Mouse (Mus musculus): ENCODE data around the gene Tubb4b. TPM values are rescaled to one million over a fixed set of nuclear protein-coding genes. Genes with fewer than 3 reads are reported as not detected.
"Not testable (repeated sequence)": the region's sequence is repeated elsewhere in the genome, so short reads cannot be mapped to it uniquely, and the experiment has no call there.

The Tubb4b gene
- 100 to 1,000 TPM; 415 to 455 TPM for total RNA-seq (2021)
- long read RNA-seq, experiment 1, transcript Tubb4b-201 (4 exons, 1,598 nt), result major isoform, 361 of 447 reads
- long read RNA-seq, experiment 1, partial matches to known transcripts, result 80 of 447 reads
- long read RNA-seq, experiment 1, other reads (novel, unspliced or antisense), result 5 of 447 reads
- long read RNA-seq, experiment 2, transcript Tubb4b-201 (4 exons, 1,598 nt), result major isoform, 480 of 695 reads
- long read RNA-seq, experiment 2, partial matches to known transcripts, result 209 of 695 reads
- long read RNA-seq, experiment 2, other reads (novel, unspliced or antisense), result 6 of 695 reads

- DNase-seq (ENCODE audit: low spot score in 2 of 2), result no peak
Measured at GRCm38 (mm10) chr2:25224492-25224765, at the start of gene Tubb4b. Gene Tubb4b, minus strand, starts transcription at chr2:25224702.

DNA sequence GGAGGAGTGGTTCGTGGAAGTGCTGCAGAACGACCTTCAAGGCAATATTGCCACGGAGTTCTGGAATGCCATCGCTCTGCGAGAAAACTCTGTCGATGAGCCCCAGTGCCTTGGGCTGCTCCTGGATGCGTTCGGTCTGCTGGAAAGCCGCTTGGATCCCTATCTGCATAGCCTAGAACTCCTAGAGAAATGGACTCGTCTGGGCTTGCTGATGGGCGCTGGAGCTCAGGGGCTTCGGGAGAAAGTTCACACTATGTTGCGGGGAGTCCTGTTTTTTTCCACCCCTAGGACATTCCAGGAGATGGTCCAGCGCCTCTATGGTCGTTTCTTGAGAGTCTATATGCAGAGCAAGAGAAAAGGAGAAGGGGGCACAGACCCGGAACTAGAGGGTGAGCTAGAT is 48.5 kb upstream of the Tubb4b start:
- DNase-seq (ENCODE audit: low spot score in 2 of 2), result no peak

DNA sequence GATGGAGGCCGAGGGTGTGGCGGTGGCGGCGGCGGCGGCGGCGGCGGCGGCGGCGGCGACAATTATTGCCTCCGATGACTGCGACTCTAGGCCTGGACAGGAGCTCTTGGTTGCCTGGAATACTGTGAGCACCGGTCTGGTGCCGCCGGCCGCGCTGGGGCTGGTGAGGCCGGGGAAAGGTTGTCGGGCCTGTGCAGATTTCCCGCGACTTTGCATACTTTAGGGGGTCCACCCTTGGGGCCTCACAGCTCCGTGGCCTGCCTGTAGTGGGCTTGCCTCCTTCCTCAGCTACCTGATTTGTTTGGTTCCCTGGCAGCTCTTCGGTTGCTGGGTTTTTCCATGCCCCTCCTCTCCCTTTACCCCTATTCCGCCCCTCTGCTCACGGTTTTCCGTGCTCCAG is 48.0 kb upstream of the Tubb4b start:
- no peak for DNase-seq (ENCODE audit: low spot score in 2 of 2)

DNA sequence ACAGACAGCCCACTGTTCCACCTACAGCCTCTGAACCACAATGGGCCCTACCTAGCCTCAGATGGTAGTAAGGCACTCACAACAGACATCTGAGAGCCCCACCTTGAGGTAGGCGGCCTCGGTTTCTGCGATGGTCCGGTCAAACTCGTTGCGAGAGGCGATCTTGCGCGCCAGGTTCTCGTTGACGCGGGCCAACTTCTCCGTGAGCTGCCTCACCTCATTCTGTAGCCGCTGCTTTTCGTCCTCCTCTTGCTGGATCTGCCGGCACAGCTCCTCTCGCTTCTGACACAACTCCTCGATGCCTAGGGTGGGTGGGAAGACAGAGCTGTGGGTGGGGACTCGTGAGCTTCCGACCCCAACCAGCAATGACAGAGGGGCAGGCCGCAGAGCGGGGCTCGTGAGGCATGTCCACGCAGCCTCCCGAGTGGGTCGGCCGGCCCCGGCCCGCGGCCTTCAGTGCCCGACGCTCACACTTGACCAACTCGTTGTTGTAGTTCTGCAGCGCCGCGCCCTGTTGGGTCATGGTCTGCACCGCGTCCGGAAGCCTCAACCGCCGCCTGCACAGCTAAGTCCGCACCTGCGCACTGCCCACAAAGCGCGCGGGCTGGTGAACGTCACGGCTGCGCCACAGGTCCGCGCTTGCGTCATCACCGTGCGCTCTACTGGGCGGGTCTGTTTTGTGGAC is 47.5 kb upstream of the Tubb4b start, which contains the start of the genes Ssna1 and Anapc2:
Gene Ssna1 (minus strand): TSS at position 612 of the 685 bp plus-strand sequence.
Gene Anapc2 (plus strand): TSS at position 652 of the 685 bp plus-strand sequence.
- peak; percentile 96 to 98 for DNase-seq (ENCODE audit: low spot score in 2 of 2)

GRCm38 (mm10) chr2:25267746-25268309 is 43.3 kb upstream of the Tubb4b start:
- no peak for DNase-seq (ENCODE audit: low spot score in 2 of 2)

DNA sequence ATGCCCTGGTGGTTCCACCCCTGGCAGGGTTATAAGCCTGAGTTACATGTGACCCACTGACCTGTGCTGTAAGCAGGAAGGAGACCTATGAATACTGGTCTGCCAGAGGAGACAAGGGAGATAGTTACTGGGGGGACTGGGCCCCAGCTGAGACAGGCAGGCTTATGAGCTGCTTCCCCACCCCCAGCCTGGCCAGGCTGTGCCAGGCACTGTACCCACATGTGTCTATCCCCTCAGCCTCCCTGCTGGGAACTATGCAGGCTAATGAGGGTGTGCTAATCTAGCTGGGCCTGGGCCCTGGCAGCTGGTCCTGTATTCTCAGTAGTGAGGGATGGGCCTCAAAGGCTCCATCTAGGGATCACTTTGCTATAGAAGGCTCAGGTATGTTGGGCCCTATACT is 42.7 kb upstream of the Tubb4b start:
- peak in 1 of 2 experiments; percentile 52 for DNase-seq (ENCODE audit: low spot score in 2 of 2)

- peak in 1 of 2 experiments; percentile 65 for DNase-seq (ENCODE audit: low spot score in 2 of 2)
Measured at GRCm38 (mm10) chr2:25266720-25267119, 42.2 kb upstream of the Tubb4b start.

GRCm38 (mm10) chr2:25265897-25266656 is 41.6 kb upstream of the Tubb4b start:
- DNase-seq (ENCODE audit: low spot score in 2 of 2), result peak in 1 of 2 experiments; percentile 52

GRCm38 (mm10) chr2:25264851-25265250 is 40.3 kb upstream of the Tubb4b start:
- DNase-seq (ENCODE audit: low spot score in 2 of 2), result no peak

DNA sequence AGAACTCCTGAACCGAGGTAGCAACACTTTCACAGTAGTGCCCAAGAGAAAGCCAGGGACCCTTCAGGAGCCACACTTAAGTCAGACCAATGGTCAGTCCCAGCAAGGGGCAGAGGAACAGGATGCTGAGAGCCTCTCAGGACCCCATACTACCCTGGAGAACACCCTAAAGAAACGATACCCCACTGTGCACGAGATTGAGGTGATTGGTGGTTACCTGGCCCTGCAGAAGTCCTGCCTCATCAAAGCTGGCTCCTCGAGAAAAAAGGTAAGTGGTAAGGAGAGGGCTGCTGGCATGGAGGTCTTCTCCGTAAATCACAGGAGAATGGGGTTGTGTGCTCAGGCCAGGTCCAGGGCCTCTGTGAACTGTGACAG is 39.8 kb upstream of the Tubb4b start:
- no peak for DNase-seq (ENCODE audit: low spot score in 2 of 2)

- no peak for DNase-seq (ENCODE audit: low spot score in 2 of 2)
Measured at GRCm38 (mm10) chr2:25263623-25264285, 39.3 kb upstream of the Tubb4b start.

DNA sequence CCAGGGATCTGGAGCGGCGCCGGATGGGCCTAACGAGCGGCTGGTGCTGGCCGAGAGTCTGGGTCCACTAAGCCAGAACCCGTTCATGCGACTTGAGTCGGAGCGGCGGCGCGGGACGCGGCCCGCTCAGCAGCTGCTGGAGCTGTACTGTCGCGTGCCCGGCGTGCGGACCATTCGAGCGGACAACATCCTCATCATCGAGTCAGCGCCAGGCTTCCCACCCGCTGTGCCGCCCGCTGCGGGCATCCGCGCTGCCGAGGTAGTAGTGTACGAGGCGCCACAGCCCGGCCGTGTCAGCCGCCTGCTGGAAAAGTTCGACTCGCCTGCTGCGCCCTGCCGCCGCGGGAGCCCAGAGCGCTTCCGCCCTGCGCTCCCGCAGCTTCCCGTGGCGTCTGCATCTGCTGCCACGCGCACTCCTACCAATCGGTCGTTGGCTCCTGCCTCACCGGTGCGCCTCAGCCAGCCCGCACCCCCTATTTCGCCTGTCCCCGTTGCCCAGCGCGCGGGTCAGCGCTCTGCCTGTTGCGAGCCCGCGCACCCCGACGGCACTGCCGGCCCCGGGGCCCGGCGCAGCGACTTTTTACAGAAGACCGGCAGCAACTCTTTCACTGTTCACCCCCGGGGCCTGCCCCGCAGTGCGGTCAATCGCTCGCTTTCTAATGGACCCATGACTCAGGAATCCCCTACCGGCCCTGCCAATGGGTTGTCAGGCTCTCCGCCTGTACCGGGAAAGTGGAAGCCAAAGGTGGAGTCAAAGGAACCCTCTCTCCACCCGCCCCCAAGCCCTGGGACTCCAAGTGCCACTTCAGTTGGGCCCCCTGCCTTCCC is 38.5 kb upstream of the Tubb4b start:
- no peak for DNase-seq (ENCODE audit: low spot score in 2 of 2)

DNA sequence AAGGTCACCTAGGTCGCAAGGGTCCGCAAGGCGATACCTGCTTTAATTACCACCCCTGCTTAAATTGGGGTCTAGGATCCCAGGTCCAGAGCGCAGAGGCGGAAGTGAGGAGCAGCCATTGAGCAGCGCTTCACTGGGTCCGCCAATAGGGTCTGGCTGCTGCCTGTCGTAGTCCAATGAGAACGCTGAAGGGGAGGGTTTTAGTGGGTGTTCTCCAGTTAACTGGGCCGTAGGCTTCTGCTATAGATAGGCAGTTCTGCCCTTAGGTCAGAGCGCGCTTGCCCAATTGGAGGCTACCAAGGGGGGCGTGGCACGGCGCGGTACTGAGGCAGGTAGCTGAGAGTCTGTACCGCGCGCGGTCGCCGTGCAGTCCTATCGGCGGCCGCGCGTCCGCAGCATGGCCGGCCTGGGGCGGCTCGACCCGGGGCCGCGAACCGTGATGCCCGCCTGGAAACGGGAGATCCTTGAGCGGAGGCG is 37.8 kb upstream of the Tubb4b start, which contains the start of gene Tprn:
Gene Tprn (plus strand): TSS at position 328 of the 477 bp plus-strand sequence.
- peak; percentile 86 to 97 for DNase-seq (ENCODE audit: low spot score in 2 of 2)

GRCm38 (mm10) chr2:25261870-25262269 is 37.4 kb upstream of the Tubb4b start:
- peak in 1 of 2 experiments; percentile 53 for DNase-seq (ENCODE audit: low spot score in 2 of 2)

- no peak for DNase-seq (ENCODE audit: low spot score in 2 of 2)
Measured at GRCm38 (mm10) chr2:25258887-25259286, 34.4 kb upstream of the Tubb4b start.

DNA sequence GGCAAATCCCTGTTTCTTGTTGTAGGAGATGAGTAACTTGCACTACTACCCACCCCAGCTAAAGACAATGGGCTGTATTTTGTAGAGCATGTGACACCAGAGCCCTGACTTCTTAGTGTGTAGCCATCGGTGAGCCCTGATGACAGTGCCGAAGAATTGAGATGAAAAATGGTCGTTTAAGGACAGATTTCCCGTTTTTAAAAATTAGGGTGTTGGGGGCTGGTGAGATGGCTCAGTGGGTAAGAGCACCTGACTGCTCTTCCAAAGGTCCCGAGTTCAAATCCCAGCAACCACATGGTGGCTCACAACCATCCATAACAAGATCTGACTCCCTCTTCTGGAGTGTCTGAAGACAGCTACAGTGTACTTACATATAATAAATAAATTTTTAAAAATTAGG is 32.7 kb upstream of the Tubb4b start:
- not testable (repeated sequence) for DNase-seq (ENCODE audit: low spot score in 2 of 2)

GRCm38 (mm10) chr2:25256443-25257109 is 32.1 kb upstream of the Tubb4b start:
- peak in 1 of 2 experiments; percentile 43 for DNase-seq (ENCODE audit: low spot score in 2 of 2)

- peak; percentile 80 to 87 for DNase-seq (ENCODE audit: low spot score in 2 of 2)
Measured at GRCm38 (mm10) chr2:25255284-25255779, 30.8 kb upstream of the Tubb4b start, which contains the start of gene Tmem203. Gene Tmem203, plus strand, starts transcription at chr2:25255439.

DNA sequence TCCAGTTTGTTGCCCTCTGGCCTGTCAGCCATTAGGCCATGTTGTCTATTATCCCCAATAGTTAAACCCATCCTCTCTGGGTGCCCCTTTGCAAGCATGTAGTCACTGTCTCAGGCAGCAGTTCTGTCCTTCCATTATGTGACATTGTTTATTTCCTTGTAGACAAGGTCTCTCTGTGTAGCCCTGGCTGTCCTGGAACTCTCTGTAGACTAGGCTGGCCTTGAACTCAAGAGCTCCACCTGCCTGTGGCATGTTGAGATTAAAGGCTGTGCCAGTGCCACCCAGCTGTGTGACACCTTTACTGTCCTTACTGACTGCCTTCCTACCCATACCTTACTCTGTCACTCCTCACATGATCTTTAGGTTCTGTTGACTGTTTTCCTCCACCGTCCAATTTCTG is 27.8 kb upstream of the Tubb4b start:
- no peak for DNase-seq (ENCODE audit: low spot score in 2 of 2)

Data from layer of hippocampus, postnatal 14 days (tissue).